Mouse (Mus musculus): ENCODE results near the gene Ccr7.

Gene Ccr7

DNA sequence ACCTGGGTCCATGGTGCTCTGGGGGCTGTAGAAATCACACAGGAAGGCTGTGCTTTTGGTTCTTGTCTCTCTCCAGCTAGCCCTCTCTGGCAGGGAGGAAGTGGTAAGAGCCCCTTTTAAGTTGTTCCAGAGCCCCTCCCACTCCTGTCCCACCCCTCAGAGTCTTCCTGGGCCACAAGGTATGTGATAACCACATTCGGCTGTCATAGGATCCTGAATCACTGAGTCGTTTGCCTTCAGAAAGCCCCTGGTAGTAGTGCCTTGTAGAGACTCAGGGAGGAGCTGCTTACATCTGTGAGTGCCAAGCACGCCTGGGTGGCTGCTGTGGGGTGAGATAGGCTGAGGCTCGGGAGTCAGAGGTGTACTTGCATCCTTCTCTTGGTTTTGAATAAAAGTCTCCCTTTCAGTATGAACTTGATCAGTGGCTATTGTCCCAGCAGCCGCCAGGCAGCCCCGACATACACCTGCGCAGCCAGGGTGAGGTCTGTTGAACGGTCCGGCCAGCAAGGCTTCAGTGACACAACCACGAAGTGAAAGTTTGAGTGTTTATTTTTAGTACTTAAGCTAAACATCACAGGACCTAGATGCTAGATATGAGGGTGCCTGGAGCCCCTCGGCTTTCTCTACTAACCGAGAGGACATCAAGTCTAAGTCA lies at the start of gene Ccr7:
Ccr7 (minus strand) TSS at position 91 of the 655 bp plus-strand sequence.
- DNase-seq (ENCODE audit: low spot score) = no peak

GRCm38 (mm10) chr11:99189154-99189582 lies 34.3 kb upstream of the Ccr7 start:
- no peak for DNase-seq (ENCODE audit: low spot score)

- no peak for DNase-seq (ENCODE audit: low spot score)
Observed at GRCm38 (mm10) chr11:99187348-99187747, 32.5 kb upstream of the Ccr7 start.

- DNase-seq (ENCODE audit: low spot score) = no peak
Observed at GRCm38 (mm10) chr11:99186836-99187235, 32.0 kb upstream of the Ccr7 start.

GRCm38 (mm10) chr11:99182575-99182974 lies 27.7 kb upstream of the Ccr7 start:
- DNase-seq (ENCODE audit: low spot score) = no peak

- DNase-seq (ENCODE audit: low spot score) = no peak
Observed at GRCm38 (mm10) chr11:99180071-99180470, 25.2 kb upstream of the Ccr7 start.

DNA sequence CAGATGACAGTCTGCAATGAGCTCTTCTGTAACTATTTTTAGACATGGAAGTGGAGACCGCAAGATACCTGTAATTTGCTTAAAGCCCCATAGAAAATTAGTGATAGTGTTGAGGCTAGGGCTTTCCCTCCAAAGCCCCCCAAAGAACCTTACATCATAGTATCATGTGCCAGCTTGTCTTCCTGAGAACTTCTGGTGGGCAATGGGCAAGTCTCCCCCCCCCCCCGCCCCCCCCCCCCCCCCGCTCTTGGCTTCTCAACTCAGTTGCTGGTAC lies 23.0 kb upstream of the Ccr7 start:
- DNase-seq (ENCODE audit: low spot score) = no peak

DNA sequence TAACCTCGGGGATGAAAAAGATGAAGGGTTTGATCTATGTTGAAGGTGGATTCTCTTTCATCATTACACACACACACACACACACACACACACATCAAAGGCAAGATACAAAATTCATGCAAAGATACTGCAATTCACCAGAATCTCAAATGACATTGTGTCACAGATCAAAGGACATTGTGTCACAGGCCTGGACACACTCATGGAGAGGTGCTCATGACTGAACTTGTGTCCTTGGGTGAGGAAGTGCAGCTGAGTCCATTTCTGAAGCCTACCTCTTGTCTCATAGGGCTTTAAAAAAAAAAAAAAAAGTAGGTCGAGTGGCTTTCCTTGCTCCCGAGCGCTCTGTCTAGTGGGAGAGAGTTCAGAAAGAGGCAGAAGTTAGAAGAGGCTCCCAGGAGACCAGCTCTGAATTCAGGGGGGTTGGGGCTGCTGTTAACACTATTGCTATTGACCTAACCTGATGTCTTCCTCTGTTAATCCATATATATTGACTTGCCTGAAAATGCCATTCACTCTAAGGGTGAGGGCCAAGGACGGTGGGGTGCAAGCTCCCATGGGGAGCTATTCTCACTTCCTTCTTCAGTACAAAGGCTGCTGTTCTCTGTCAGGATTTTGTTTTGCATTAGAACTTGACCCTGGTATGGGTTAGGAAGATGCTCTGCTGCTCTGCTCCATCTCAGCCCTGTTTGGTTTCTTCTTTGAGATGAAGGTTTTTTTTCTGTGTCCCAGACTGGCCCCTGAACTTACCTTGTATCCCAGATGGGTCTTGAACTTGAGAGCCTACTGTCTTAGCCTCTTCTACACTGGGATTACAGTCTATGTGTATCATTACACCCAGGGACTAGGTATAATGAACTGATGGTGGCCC lies 22.4 kb upstream of the Ccr7 start:
- no peak for DNase-seq (ENCODE audit: low spot score)

- DNase-seq (ENCODE audit: low spot score) = no peak
Observed at GRCm38 (mm10) chr11:99172002-99172401, 17.1 kb upstream of the Ccr7 start.

- no peak for DNase-seq (ENCODE audit: low spot score)
Observed at GRCm38 (mm10) chr11:99171442-99171841, 16.6 kb upstream of the Ccr7 start.

DNA sequence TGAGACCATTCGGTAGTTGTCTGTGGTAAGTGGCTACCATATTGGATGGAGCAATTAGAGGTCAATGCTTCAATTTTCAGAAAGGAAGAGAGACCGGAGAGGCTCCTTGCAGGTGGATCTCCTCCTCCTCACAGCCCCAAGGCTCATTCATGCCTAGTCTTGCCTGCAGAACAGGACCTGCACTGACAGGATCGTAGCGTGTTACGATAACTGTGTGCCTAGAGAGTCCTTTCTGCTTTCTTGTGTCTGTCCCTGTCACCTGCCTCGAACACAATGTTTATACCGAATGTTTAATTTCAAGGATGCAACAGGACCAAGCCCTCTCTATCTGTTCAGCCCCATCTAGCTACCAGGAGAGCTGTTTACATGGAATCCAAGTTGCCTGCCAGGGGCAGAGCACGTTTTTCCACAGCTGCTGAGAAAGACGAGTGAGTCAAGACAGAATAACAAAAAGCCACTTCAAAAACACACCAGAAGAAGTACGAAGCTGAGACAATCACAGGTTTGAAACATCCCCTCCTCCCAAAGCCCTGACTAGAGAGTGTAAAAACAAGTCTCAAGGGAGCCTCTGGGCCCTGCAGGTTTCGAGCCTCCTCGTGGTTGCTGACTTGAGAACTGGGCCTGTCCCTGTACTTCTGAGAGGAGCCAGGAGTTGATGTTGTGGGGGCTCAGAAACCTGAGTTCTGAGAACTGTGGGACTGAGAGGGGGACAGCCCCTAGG lies 15.8 kb upstream of the Ccr7 start:
- DNase-seq (ENCODE audit: low spot score) = no peak

DNA sequence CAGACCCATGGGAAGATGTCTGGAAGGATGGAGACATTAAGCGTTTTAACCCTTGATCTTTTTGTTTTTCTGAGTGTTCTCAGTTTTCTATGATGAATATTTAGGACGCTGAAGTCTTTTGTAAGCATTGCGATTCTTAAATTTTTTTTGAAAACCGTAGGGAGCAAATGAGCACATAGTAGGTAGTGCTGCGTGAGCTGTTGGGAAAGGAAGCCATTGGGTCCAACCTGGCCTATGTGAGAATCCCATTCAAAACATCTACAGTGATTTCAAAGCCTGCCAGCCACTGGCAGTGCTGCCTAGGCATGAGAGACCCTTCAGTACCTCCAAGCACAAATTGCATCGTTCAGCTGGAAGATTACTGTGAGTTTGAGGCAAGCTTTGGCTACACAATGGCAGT lies 15.1 kb upstream of the Ccr7 start:
- DNase-seq (ENCODE audit: low spot score) = no peak

GRCm38 (mm10) chr11:99169438-99169837 lies 14.6 kb upstream of the Ccr7 start:
- DNase-seq (ENCODE audit: low spot score) = no peak

GRCm38 (mm10) chr11:99168030-99168474 lies 13.2 kb upstream of the Ccr7 start:
- DNase-seq (ENCODE audit: low spot score) = no peak

GRCm38 (mm10) chr11:99167576-99167975 lies 12.7 kb upstream of the Ccr7 start:
- no peak for DNase-seq (ENCODE audit: low spot score)

- no peak for DNase-seq (ENCODE audit: low spot score)
Observed at GRCm38 (mm10) chr11:99166241-99166640, 11.4 kb upstream of the Ccr7 start.

- DNase-seq (ENCODE audit: low spot score) = no peak
Observed at GRCm38 (mm10) chr11:99165031-99165752, 10.3 kb upstream of the Ccr7 start.

GRCm38 (mm10) chr11:99162972-99163686 lies 8.3 kb upstream of the Ccr7 start:
- no peak for DNase-seq (ENCODE audit: low spot score)

DNA sequence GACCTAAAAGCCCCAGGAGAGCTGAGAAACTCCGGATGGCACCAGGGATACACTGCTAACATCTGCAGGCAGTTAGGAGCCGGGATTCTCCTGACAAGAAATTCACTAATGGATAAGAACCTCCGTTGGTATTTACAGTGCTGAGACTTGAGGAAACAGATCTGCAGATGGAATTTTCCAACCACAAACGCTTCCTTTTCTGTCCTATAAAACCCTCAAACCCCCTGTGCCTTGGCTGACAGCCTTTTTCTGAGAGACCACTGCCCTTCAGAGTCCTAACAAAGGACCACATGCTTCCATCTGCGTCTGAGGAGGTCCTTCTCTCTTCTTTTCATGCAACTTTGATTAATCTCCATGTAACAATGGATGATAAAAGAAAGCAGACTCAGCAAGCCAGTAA lies 6.8 kb upstream of the Ccr7 start:
- DNase-seq (ENCODE audit: low spot score) = no peak

GRCm38 (mm10) chr11:99160228-99160627 lies 5.4 kb upstream of the Ccr7 start:
- no peak for DNase-seq (ENCODE audit: low spot score)

DNA sequence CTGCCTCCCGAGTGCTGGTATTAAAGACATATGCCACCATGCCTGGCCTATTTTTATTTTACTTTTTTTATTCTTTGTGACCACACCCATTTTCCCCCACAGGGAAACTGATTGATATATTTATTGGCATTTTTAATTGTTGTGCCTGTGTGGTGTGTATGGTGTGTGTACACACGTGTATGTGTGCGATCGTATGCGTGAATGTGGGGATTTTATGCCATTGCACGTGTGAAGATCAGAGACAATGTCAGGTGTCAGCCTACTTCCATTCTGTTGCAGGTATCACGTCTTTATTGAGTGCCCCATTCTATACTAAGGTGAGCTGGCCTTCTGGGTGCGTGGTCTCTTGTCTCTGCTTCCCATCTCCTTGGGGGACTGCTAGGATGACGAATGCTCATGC lies 940 bp upstream of the Ccr7 start:
- no peak for DNase-seq (ENCODE audit: low spot score)
